Mouse (Mus musculus): ENCODE measurements at regions not wholly inside any gene's neighbourhood (a gene's known extent, or its start where the extent isn't known, plus 50 kb on each side); places are given as distances from the start of the nearest gene placed in this dataset.

- no peak for TF ChIP-seq USF2 (IDR thresholded peaks at IDR 0.05; ENCODE audit: borderline replicate concordance in 1 of 2, insufficient read depth in 1 of 2, low read depth in 1 of 2, low read length in 2 of 2)
- TF ChIP-seq SMC3 (IDR thresholded peaks at IDR 0.05; ENCODE audit: low read depth, low read length) = no peak
- TF ChIP-seq EP300 (IDR thresholded peaks at IDR 0.05; ENCODE audit: low read depth in 1 of 2, low read length in 2 of 2) = no peak
- TF ChIP-seq CTCF (IDR thresholded peaks at IDR 0.05 in 2 of 3, conservative IDR thresholded peaks at IDR 0.05 in 1 of 3; ENCODE audit: control insufficient read depth in 1 of 3, insufficient read depth in 1 of 3, low read depth in 2 of 3, low read length in 3 of 3, poor library complexity in 1 of 3, severe bottlenecking in 1 of 3) = no peak
- TF ChIP-seq USF1 (IDR thresholded peaks at IDR 0.05; ENCODE audit: low read depth, low read length) = no peak
- TF ChIP-seq RCOR1 (IDR thresholded peaks at IDR 0.05; ENCODE audit: low read depth, low read length) = no peak
- TF ChIP-seq POLR2A (IDR thresholded peaks at IDR 0.05; ENCODE audit: control insufficient read depth in 1 of 2, insufficient read depth in 1 of 2, low read depth in 1 of 2, low read length in 2 of 2, poor library complexity in 1 of 2) = no peak
- TF ChIP-seq MYC (IDR thresholded peaks at IDR 0.05; ENCODE audit: low read depth, low read length) = no peak
- no peak for TF ChIP-seq MAFK (IDR thresholded peaks at IDR 0.05; ENCODE audit: borderline replicate concordance, low read depth, low read length)
- TF ChIP-seq TCF12 (IDR thresholded peaks at IDR 0.05; ENCODE audit: low read depth, low read length) = no peak
- no peak for TF ChIP-seq NRF1 (IDR thresholded peaks at IDR 0.05; ENCODE audit: insufficient read depth, low read depth, low read length, poor library complexity, severe bottlenecking)
- no peak for TF ChIP-seq SIN3A (IDR thresholded peaks at IDR 0.05; ENCODE audit: low read length)
- no peak for TF ChIP-seq ELF1 (IDR thresholded peaks at IDR 0.05; ENCODE audit: low read depth, low read length)
Measured at GRCm38 (mm10) chr17:9870237-9870636, 200.7 kb upstream of the Pabpc6 start.
